Mouse (Mus musculus): ENCODE results near the gene Zfp579. TPM values are rescaled to one million over a fixed set of nuclear protein-coding genes. Genes with fewer than 3 reads are reported as not detected.

Zfp579 gene
- polyA plus RNA-seq, 1 experiment from 2014 or later: 68.4 TPM

DNA sequence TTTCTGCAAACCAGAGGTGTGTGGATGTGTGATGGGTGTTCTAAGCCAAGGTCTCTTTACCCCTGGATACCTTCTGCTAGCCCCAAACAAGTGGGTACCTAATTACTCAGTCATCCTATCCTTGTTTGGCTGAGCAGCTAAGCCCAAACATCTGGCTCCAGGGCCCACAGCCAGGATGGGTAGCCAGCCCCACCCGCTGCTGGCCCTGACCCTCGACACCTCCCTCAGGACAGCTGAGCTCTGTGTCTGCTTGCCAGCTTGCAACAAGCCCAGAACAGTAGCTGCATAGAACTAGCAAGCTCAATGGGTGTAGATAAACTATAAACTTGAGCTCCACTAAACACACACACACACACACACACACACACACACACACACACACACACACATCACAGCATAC is 48.1 kb downstream of the Zfp579 start:
- 50% methylated on average over 2 of the region's 2 CpGs for WGBS
- ATAC-seq: no peak
- H3K4me2 ChIP-seq (replicated peaks): no peak overlapping the region

DNA sequence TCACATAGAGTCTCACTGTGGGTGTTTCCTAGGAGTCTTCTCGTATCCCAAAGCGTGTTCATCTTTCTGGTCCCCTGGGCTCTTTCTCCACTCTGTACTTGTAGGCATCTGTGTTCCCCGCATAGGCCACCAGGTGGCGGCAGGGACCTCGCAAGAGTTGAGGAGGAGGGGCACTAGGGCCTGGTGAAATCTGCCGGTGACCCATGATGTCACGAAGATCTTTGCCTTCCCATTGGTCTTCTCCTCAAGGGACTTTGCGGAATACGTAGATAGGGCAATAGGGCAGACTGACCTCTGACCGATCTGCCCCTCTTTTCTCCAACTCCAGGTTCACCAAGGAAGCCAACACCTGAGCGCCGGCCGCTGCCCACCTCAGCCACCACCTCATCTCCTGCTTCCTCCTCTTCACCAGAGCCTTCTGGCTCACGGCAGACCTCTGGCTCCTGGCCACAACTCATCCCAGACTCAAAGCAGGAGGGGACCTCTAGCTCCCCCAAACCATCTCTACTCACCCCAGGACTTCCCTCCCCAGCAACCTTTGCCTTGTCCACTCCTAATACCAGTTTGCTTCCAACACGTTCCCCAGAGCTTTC is 52.6 kb downstream of the Zfp579 start:
- no peaks in the 10 kb centered on the region for H3K36me3 ChIP-seq
- WGBS: 21% methylated on average over 15 of the region's 15 CpGs
- no peak overlapping the region for H3K9ac ChIP-seq (replicated peaks)
- peak; percentile 69 for ATAC-seq
- H3K4me3 ChIP-seq (replicated peaks): peak overlapping the region; percentile 25
- H3K4me2 ChIP-seq (replicated peaks): peak overlapping the region; percentile 46
- no peaks in the 10 kb centered on the region for H3K9me3 ChIP-seq
- no peak overlapping the region for H3K27ac ChIP-seq
- H3K4me1 ChIP-seq (replicated peaks): no peaks in the 10 kb centered on the region
- no peaks in the 10 kb centered on the region for H3K27me3 ChIP-seq

More for the DNA sequence above, 48.1 kb downstream of the Zfp579 start:
- H3K4me3 ChIP-seq (replicated peaks): no peak overlapping the region
- H3K36me3 ChIP-seq: no peaks in the 10 kb centered on the region
- no peak overlapping the region for H3K9ac ChIP-seq (replicated peaks)
- H3K27ac ChIP-seq: no peak overlapping the region
- H3K9me3 ChIP-seq: no peaks in the 10 kb centered on the region
- H3K4me1 ChIP-seq (replicated peaks): no peaks in the 10 kb centered on the region
- no peaks in the 10 kb centered on the region for H3K27me3 ChIP-seq

DNA sequence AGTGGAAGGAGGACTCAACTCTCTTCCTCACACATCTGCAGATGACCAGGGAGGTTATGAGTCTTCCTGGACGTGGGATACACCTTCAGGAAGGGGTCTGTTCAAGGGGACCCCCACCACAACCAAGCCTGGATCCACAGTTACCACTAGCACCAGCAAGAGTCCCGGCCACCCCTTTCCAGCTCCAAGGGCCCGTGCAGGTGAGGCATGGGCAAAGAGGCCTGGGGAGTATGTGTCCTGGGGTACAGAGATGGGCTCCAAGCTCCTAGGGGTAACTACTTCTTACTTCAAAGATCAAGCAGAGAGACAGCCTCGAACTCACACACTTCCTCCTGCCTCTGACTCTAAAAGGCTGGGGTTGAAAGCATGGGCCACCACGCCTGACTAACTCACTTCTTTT is 53.3 kb downstream of the Zfp579 start:
- Histone ChIP-seq H3K27me3 (no peaks in the 10 kb centered on the region), H3K4me2 (replicated peaks) (no peak overlapping the region), H3K4me3 (replicated peaks) (no peak overlapping the region), H3K36me3 (no peaks in the 10 kb centered on the region), H3K9ac (replicated peaks) (no peak overlapping the region), H3K9me3 (no peaks in the 10 kb centered on the region), H3K4me1 (replicated peaks) (no peaks in the 10 kb centered on the region), H3K27ac (no peak overlapping the region)
- WGBS: 54% methylated on average over 5 of the region's 5 CpGs
- ATAC-seq: no peak

DNA sequence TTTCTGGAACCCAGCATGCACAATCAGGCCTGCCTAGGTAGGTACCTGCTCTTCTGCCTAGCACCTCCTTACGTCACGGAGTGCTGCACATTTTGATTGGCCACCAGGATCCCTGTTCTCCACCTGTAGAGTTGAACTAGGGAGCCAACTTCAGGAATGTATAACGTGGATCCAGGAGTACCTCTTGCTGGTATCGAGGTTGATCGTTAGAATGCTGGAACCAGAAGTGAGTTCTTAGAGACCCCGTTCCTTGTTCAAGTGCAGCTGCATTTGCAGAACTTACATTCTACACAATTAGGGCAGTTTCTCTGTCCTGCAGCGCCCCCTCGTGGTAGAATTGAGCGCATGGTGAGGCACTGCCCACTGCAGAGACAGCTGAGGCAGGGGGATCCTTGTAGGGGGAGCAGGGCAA is 55.9 kb downstream of the Zfp579 start:
- Histone ChIP-seq H3K9me3 (no peaks in the 10 kb centered on the region), H3K4me2 (replicated peaks) (no peak overlapping the region), H3K9ac (replicated peaks) (no peak overlapping the region), H3K27ac (no peak overlapping the region), H3K27me3 (no peaks in the 10 kb centered on the region), H3K4me1 (replicated peaks) (no peaks in the 10 kb centered on the region), H3K4me3 (replicated peaks) (no peak overlapping the region), H3K36me3 (no peaks in the 10 kb centered on the region)
- WGBS: 22% methylated on average over 9 of the region's 9 CpGs
- peak; percentile 53 for ATAC-seq

GRCm38 (mm10) chr7:4938456-4938855 is 57.5 kb downstream of the Zfp579 start:
- Histone ChIP-seq H3K36me3 (no peaks in the 10 kb centered on the region), H3K9me3 (0 out of 2 replicates have a peak, but pooled peaks cover 6% of the 10 kb centered on the region), H3K4me2 (replicated peaks) (no peak overlapping the region), H3K27ac (no peak overlapping the region), H3K9ac (replicated peaks) (no peak overlapping the region), H3K4me3 (replicated peaks) (no peak overlapping the region), H3K4me1 (replicated peaks) (no peaks in the 10 kb centered on the region), H3K27me3 (no peaks in the 10 kb centered on the region)
- ATAC-seq: no peak
- 40% methylated on average over 2 of the region's 2 CpGs for WGBS

DNA sequence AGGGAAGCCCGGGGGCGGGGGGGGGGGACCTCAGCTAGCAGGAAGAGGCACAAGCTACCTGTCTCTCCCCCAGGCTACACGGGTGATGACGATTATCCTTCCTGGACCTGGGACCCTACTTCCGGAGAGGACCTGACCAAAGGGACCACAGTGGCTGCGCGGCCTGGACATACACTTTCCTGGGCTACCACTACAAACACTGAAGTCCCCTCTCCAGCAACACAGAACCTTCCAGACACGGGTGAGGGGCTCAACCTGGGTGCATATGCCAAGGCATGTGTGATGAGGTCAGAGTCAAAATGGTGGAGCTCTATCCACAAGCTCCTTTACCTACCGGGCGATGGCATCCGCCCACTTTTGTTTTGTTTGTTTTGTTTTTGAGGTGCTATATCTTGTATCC is 58.6 kb downstream of the Zfp579 start:
- Histone ChIP-seq H3K9me3 (0 out of 2 replicates have a peak, but pooled peaks cover 6% of the 10 kb centered on the region), H3K27ac (no peak overlapping the region), H3K36me3 (no peaks in the 10 kb centered on the region), H3K9ac (replicated peaks) (no peak overlapping the region), H3K4me2 (replicated peaks) (no peak overlapping the region), H3K4me3 (replicated peaks) (no peak overlapping the region), H3K27me3 (no peaks in the 10 kb centered on the region), H3K4me1 (replicated peaks) (no peaks in the 10 kb centered on the region)
- 80% methylated on average over 11 of the region's 11 CpGs for WGBS
- ATAC-seq: no peak

DNA sequence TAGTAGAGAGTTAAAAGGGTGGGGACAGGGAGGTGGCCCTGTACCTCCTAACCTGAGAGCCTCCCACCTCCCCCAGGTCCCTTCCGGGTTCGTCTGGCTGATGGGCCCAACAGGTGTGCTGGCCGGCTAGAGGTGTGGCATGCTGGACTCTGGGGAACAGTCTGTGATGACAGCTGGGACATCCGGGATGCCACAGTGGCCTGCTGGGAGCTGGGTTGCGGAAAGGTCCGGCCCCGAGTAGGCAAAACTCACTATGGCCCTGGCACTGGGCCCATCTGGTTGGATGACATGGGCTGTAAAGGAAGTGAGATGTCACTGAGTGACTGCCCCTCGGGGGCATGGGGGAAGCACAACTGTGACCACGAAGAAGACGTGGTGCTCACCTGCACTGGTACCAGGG is 59.1 kb downstream of the Zfp579 start:
- ATAC-seq: no peak

DNA sequence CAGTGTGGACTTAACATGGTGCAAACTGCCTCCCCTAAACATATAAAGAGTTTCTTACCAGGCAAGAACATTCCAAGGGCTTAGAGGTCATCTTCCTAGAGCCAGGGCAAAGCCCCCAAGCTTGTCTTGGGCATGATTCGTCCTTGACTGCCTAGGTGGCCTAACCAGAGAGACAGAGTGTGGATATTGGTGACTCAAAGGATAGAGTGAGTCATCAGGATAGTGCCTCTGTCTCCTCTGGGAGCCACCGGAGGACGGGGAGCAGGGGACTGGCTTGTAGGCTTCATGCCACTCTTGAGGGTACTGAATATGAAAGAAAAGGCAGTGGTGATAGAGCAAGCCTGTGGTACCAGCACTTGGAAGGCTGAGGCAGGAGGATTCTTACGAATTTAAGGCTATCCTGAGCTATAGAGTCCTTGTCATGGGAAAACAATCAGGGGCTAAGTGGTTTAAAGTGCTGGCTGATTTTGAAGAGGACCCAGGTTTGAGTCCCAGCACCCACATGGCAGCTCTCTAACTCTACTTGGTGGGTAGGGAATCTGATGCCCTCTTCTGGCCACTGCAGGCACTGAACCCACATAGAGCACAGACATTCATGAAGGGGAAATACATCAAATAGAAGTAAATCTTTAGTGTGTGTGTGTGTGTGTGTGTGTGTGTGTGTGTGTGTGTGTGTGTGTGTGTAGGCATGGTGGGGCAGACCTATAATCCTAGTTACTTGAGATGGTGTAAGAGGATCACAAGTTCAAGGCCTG is 61.6 kb downstream of the Zfp579 start:
- Histone ChIP-seq H3K4me1 (replicated peaks) (no peaks in the 10 kb centered on the region), H3K27me3 (no peaks in the 10 kb centered on the region), H3K9me3 (0 out of 2 replicates have a peak, but pooled peaks cover 6% of the 10 kb centered on the region), H3K9ac (replicated peaks) (no peak overlapping the region), H3K4me3 (replicated peaks) (no peak overlapping the region), H3K27ac (no peak overlapping the region), H3K36me3 (no peaks in the 10 kb centered on the region), H3K4me2 (replicated peaks) (no peak overlapping the region)
- no peak for ATAC-seq
- WGBS: 78% methylated on average over 4 of the region's 4 CpGs

More for the DNA sequence above, 59.1 kb downstream of the Zfp579 start:
- WGBS: 86% methylated on average over 10 of the region's 10 CpGs
- no peaks in the 10 kb centered on the region for H3K4me1 ChIP-seq (replicated peaks)
- no peak overlapping the region for H3K9ac ChIP-seq (replicated peaks)
- H3K4me2 ChIP-seq (replicated peaks): no peak overlapping the region
- H3K4me3 ChIP-seq (replicated peaks): no peak overlapping the region
- no peaks in the 10 kb centered on the region for H3K36me3 ChIP-seq
- no peaks in the 10 kb centered on the region for H3K27me3 ChIP-seq
- H3K9me3 ChIP-seq: 0 out of 2 replicates have a peak, but pooled peaks cover 6% of the 10 kb centered on the region
- H3K27ac ChIP-seq: no peak overlapping the region

Other genes starting within 250 kb of the Zfp579 start
- 19.7 and 22.9 TPM in 2 replicates for gene Cox6b2, start 243.1 kb downstream of the Zfp579 start, polyA plus RNA-seq (2015; fragmentation: Nextera tagmentation; extraction: Ambion mirVana)
- gene Fam71e2, start 224.9 kb downstream of the Zfp579 start, polyA plus RNA-seq (2015; fragmentation: Nextera tagmentation; extraction: Ambion mirVana): not detected in 2 replicates
- gene Il11, start 213.3 kb downstream of the Zfp579 start, polyA plus RNA-seq (2015; fragmentation: Nextera tagmentation; extraction: Ambion mirVana): 0.48 and 1.1 TPM in 2 replicates
- gene Tmem190, start 213.2 kb downstream of the Zfp579 start, polyA plus RNA-seq (2015; fragmentation: Nextera tagmentation; extraction: Ambion mirVana): 0.45 TPM in 1 of 2 replicates, not detected in the other
- gene Tmem238, start 206.5 kb downstream of the Zfp579 start, polyA plus RNA-seq (2015; fragmentation: Nextera tagmentation; extraction: Ambion mirVana): 2.5 and 3.0 TPM in 2 replicates
- 224 and 265 TPM in 2 replicates for gene Rpl28, start 203.3 kb downstream of the Zfp579 start, polyA plus RNA-seq (2015; fragmentation: Nextera tagmentation; extraction: Ambion mirVana)
- 281 and 301 TPM in 2 replicates for gene Ube2s, start 183.6 kb downstream of the Zfp579 start, polyA plus RNA-seq (2015; fragmentation: Nextera tagmentation; extraction: Ambion mirVana)
- gene Shisa7, start 151.5 kb downstream of the Zfp579 start, polyA plus RNA-seq (2015; fragmentation: Nextera tagmentation; extraction: Ambion mirVana): 8.8 and 9.7 TPM in 2 replicates
- gene Isoc2b, start 125.9 kb downstream of the Zfp579 start, polyA plus RNA-seq (2015; fragmentation: Nextera tagmentation; extraction: Ambion mirVana): 3.3 and 5.3 TPM in 2 replicates
- 0.43 and 0.65 TPM in 2 replicates for gene Isoc2a, start 119.0 kb downstream of the Zfp579 start, polyA plus RNA-seq (2015; fragmentation: Nextera tagmentation; extraction: Ambion mirVana)
- gene Gm36210, start 89.6 kb downstream of the Zfp579 start, polyA plus RNA-seq (2015; fragmentation: Nextera tagmentation; extraction: Ambion mirVana): 0.31 and 0.32 TPM in 2 replicates
- 4.3 and 4.4 TPM in 2 replicates for gene Zfp628, start 80.9 kb downstream of the Zfp579 start, polyA plus RNA-seq (2015; fragmentation: Nextera tagmentation; extraction: Ambion mirVana)
- gene Nat14, start 74.1 kb downstream of the Zfp579 start, polyA plus RNA-seq (2015; fragmentation: Nextera tagmentation; extraction: Ambion mirVana): 29.5 and 31.1 TPM in 2 replicates
- 0.88 and 0.98 TPM in 2 replicates for gene Ssc5d, start 70.4 kb downstream of the Zfp579 start, polyA plus RNA-seq (2015; fragmentation: Nextera tagmentation; extraction: Ambion mirVana)
- gene Sbk2, start 31.8 kb downstream of the Zfp579 start, polyA plus RNA-seq (2015; fragmentation: Nextera tagmentation; extraction: Ambion mirVana): 0.12 and 0.13 TPM in 2 replicates
- gene Sbk3, start 25.0 kb downstream of the Zfp579 start, polyA plus RNA-seq (2015; fragmentation: Nextera tagmentation; extraction: Ambion mirVana): 0.10 and 0.13 TPM in 2 replicates
- gene Zfp524, start 18.3 kb upstream of the Zfp579 start, polyA plus RNA-seq (2015; fragmentation: Nextera tagmentation; extraction: Ambion mirVana): 8.6 and 8.9 TPM in 2 replicates
- gene Fiz1, start 18.5 kb upstream of the Zfp579 start, polyA plus RNA-seq (2015; fragmentation: Nextera tagmentation; extraction: Ambion mirVana): 42.0 and 51.1 TPM in 2 replicates
- 0.89 and 1.3 TPM in 2 replicates for gene Gm44973, start 19.3 kb upstream of the Zfp579 start, polyA plus RNA-seq (2015; fragmentation: Nextera tagmentation; extraction: Ambion mirVana)
- 5.7 and 7.9 TPM in 2 replicates for gene Zfp865, start 24.2 kb upstream of the Zfp579 start, polyA plus RNA-seq (2015; fragmentation: Nextera tagmentation; extraction: Ambion mirVana)
- gene Ccdc106, start 24.4 kb upstream of the Zfp579 start, polyA plus RNA-seq (2015; fragmentation: Nextera tagmentation; extraction: Ambion mirVana): 25.8 and 30.1 TPM in 2 replicates
- not detected in 2 replicates for gene 4632433K11Rik, start 38.0 kb upstream of the Zfp579 start, polyA plus RNA-seq (2015; fragmentation: Nextera tagmentation; extraction: Ambion mirVana)
- gene Zfp784, start 42.3 kb upstream of the Zfp579 start, polyA plus RNA-seq (2015; fragmentation: Nextera tagmentation; extraction: Ambion mirVana): 10.5 and 11.2 TPM in 2 replicates
- gene Zfp580, start 55.4 kb upstream of the Zfp579 start, polyA plus RNA-seq (2015; fragmentation: Nextera tagmentation; extraction: Ambion mirVana): 70.1 and 72.8 TPM in 2 replicates
- gene U2af2, start 66.0 kb upstream of the Zfp579 start, polyA plus RNA-seq (2015; fragmentation: Nextera tagmentation; extraction: Ambion mirVana): 121 and 128 TPM in 2 replicates
- gene Epn1, start 84.1 kb upstream of the Zfp579 start, polyA plus RNA-seq (2015; fragmentation: Nextera tagmentation; extraction: Ambion mirVana): 73.5 and 80.1 TPM in 2 replicates
- not detected in 2 replicates for gene Rfpl4, start 120.8 kb upstream of the Zfp579 start, polyA plus RNA-seq (2015; fragmentation: Nextera tagmentation; extraction: Ambion mirVana)
- gene Rasl2-9, start 129.8 kb upstream of the Zfp579 start, polyA plus RNA-seq (2015; fragmentation: Nextera tagmentation; extraction: Ambion mirVana): 0.38 and 0.41 TPM in 2 replicates
- 0.01 TPM in 1 of 2 replicates, not detected in the other for gene Vmn1r55, start 153.5 kb upstream of the Zfp579 start, polyA plus RNA-seq (2015; fragmentation: Nextera tagmentation; extraction: Ambion mirVana)
- not detected in 2 replicates for gene Vmn1r56, start 200.6 kb upstream of the Zfp579 start, polyA plus RNA-seq (2015; fragmentation: Nextera tagmentation; extraction: Ambion mirVana)
- not detected in 2 replicates for gene Vmn1r57, start 222.3 kb upstream of the Zfp579 start, polyA plus RNA-seq (2015; fragmentation: Nextera tagmentation; extraction: Ambion mirVana)

Measured in midbrain, embryonic 13.5 days (tissue).